Mouse (Mus musculus) CH12.LX (cell line): ENCODE measurements around the gene Dcst2. TPM values are rescaled to one million over a fixed set of nuclear protein-coding genes. Genes with fewer than 3 reads are reported as not detected.

Experiments used
- DNase-seq: peaks from one replicate; pipeline ENCODE4 v3.0.0-alpha.2; 2013; ENCODE audit errors: extremely low read depth
- H3K27ac ChIP-seq: 2 replicates; pipeline ENCODE4 v1.5.1; 2012; ENCODE audit warnings: low read depth, mild to moderate bottlenecking, control low read depth, moderate library complexity; ENCODE audit not compliant: insufficient read depth
- H3K27me3 ChIP-seq: replicated peaks from 2 replicates; pipeline ENCODE3; 2012; ENCODE audit warnings: inconsistent platforms
- H3K36me3 ChIP-seq, 2 experiments: replicated peaks in 1 of 2; 2 replicates each; pipeline versions ENCODE3 to v1.6.1; 2012; ENCODE audit warnings: inconsistent platforms in 1 of 2, low read length in 1 of 2, mild to moderate bottlenecking in 1 of 2, mixed read lengths in 1 of 2, moderate library complexity in 1 of 2; ENCODE audit not compliant: control insufficient read depth in 1 of 2, insufficient read depth in 1 of 2
- H3K4me1 ChIP-seq, 2 experiments: 2 replicates each; pipeline ENCODE4 v1.6.1; 2012; ENCODE audit warnings: inconsistent platforms in 1 of 2, moderate library complexity in 1 of 2; ENCODE audit not compliant: insufficient read depth in 2 of 2, control insufficient read depth in 1 of 2
- H3K4me2 ChIP-seq: 2 replicates; pipeline ENCODE4 v1.6.1; 2012; ENCODE audit warnings: low read depth, mild to moderate bottlenecking, control low read depth; ENCODE audit not compliant: poor library complexity, insufficient read depth, severe bottlenecking
- H3K4me3 ChIP-seq, 3 experiments: fragments of 150-350 bp in 1 of 3; sonication (generic) in 1 of 3; replicated peaks in 1 of 3; 2 replicates each; pipeline versions ENCODE3 to v1.5.1; 2011 to 2012; ENCODE audit warnings: low read depth in 2 of 3, low read length in 2 of 3, mild to moderate bottlenecking in 2 of 3, moderate library complexity in 2 of 3, control low read depth in 1 of 3, improper control_type of control experiment in 1 of 3, inconsistent platforms in 1 of 3, mixed read lengths in 1 of 3; ENCODE audit not compliant: poor library complexity in 1 of 3
- H3K79me2 ChIP-seq: replicated peaks from 2 replicates; pipeline ENCODE4 v1.6.1; 2012; ENCODE audit warnings: mild to moderate bottlenecking, moderate library complexity; ENCODE audit not compliant: control insufficient read depth, poor library complexity, insufficient read depth, severe bottlenecking; ENCODE audit errors: extremely low read depth
- H3K9ac ChIP-seq: 2 replicates; pipeline ENCODE4 v1.6.1; 2012; ENCODE audit warnings: low read depth, mild to moderate bottlenecking, control low read depth, moderate library complexity; ENCODE audit not compliant: insufficient read depth
- H3K9me3 ChIP-seq: replicated peaks from 2 replicates; pipeline ENCODE3; 2012; ENCODE audit warnings: low read length, inconsistent platforms, mixed read lengths
- BHLHE40 ChIP-seq: IDR thresholded peaks from 2 replicates; pipeline ENCODE4 v1.6.1; 2011; ENCODE audit warnings: mild to moderate bottlenecking, low read depth, low read length, improper control_type of control experiment
- CHD1 ChIP-seq: IDR thresholded peaks from 2 replicates; pipeline ENCODE4 v1.6.1; 2012; ENCODE audit warnings: low read depth, low read length, improper control_type of control experiment, inconsistent platforms
- CTCF ChIP-seq, 2 experiments: IDR thresholded peaks in 1 of 2; conservative IDR thresholded peaks in 1 of 2; 2 replicates each; pipeline ENCODE4 v1.5.1; 2011 to 2012; ENCODE audit warnings: low read depth in 2 of 2, low read length in 2 of 2, improper control_type of control experiment in 1 of 2, inconsistent platforms in 1 of 2, mild to moderate bottlenecking in 1 of 2, moderate library complexity in 1 of 2
- ELF1 ChIP-seq: IDR thresholded peaks from 2 replicates; pipeline ENCODE4 v1.6.1; 2014; ENCODE audit warnings: low read depth, mild to moderate bottlenecking, inconsistent platforms, low read length, improper control_type of control experiment
- EP300 ChIP-seq: IDR thresholded peaks from 2 replicates; pipeline ENCODE4 v1.6.1; 2011; ENCODE audit warnings: low read length, improper control_type of control experiment
- HCFC1 ChIP-seq: IDR thresholded peaks from 2 replicates; pipeline ENCODE4 v1.6.1; 2012; ENCODE audit warnings: low read depth, mild to moderate bottlenecking, inconsistent platforms, low read length, improper control_type of control experiment
- JUND ChIP-seq: conservative IDR thresholded peaks from 2 replicates; pipeline ENCODE4 v1.6.1; 2011; ENCODE audit warnings: low read depth, low read length, improper control_type of control experiment
- KAT2A ChIP-seq: IDR thresholded peaks from 2 replicates; pipeline ENCODE4 v1.6.1; 2012; ENCODE audit warnings: low read length, improper control_type of control experiment, inconsistent platforms; ENCODE audit not compliant: insufficient replicate concordance
- MAX ChIP-seq: IDR thresholded peaks from 2 replicates; pipeline ENCODE4 v1.6.1; 2011; ENCODE audit warnings: low read length, improper control_type of control experiment
- MAZ ChIP-seq: IDR thresholded peaks from 2 replicates; pipeline ENCODE4 v1.6.1; 2012; ENCODE audit warnings: low read depth, mild to moderate bottlenecking, inconsistent platforms, low read length, improper control_type of control experiment, moderate library complexity
- MXI1 ChIP-seq: IDR thresholded peaks from 2 replicates; pipeline ENCODE4 v1.6.1; 2011; ENCODE audit warnings: mild to moderate bottlenecking, low read depth, low read length, improper control_type of control experiment
- MYC ChIP-seq: IDR thresholded peaks from 2 replicates; pipeline ENCODE4 v1.6.1; 2011; ENCODE audit warnings: low read depth, mild to moderate bottlenecking, improper control_type of control experiment, low read length
- NRF1 ChIP-seq: IDR thresholded peaks from 2 replicates; pipeline ENCODE4 v1.6.1; 2014; ENCODE audit warnings: low read depth, mild to moderate bottlenecking, inconsistent platforms, low read length, improper control_type of control experiment, moderate library complexity
- RAD21 ChIP-seq: IDR thresholded peaks from 2 replicates; pipeline ENCODE4 v1.6.1; 2011; ENCODE audit warnings: low read depth, mild to moderate bottlenecking, low read length, improper control_type of control experiment, moderate library complexity
- SIN3A ChIP-seq: IDR thresholded peaks from 2 replicates; pipeline ENCODE4 v1.6.1; 2012; ENCODE audit warnings: low read length, improper control_type of control experiment, inconsistent platforms
- TBP ChIP-seq: conservative IDR thresholded peaks from 2 replicates; pipeline ENCODE4 v1.6.1; 2011; ENCODE audit warnings: low read depth, low read length, improper control_type of control experiment
- UBTF ChIP-seq: IDR thresholded peaks from 2 replicates; pipeline ENCODE4 v1.6.1; 2012; ENCODE audit warnings: low read depth, mild to moderate bottlenecking, inconsistent platforms, low read length, improper control_type of control experiment, moderate library complexity
- USF2 ChIP-seq: conservative IDR thresholded peaks from 2 replicates; pipeline ENCODE4 v1.6.1; 2011; ENCODE audit warnings: low read depth, low read length, improper control_type of control experiment
- ZC3H11A ChIP-seq: IDR thresholded peaks from 2 replicates; pipeline ENCODE4 v1.6.1; 2012; ENCODE audit warnings: low read depth, mild to moderate bottlenecking, inconsistent platforms, low read length, improper control_type of control experiment
- ZNF384 ChIP-seq: IDR thresholded peaks from 2 replicates; pipeline ENCODE4 v1.6.1; 2012; ENCODE audit warnings: low read depth, low read length, improper control_type of control experiment, inconsistent platforms
- dilution Hi-C: fragments of 300-500 bp; cut with MboI; formaldehyde crosslinking; loops from 2 replicates; pipeline ENCODE4 v1.14.3; 2020; ENCODE audit warnings: low sequenced_read_pairs; ENCODE audit not compliant: extremely low pct_unique_long_range_greater_than_20kb, extremely low pct_ligation_motif_present
- in situ Hi-C: fragments of 300-500 bp; cut with MboI; formaldehyde crosslinking; loops from 3 replicates; pipeline ENCODE4 v1.14.3; 2019; ENCODE audit warnings: low sequenced_read_pairs, low pct_ligation_motif_present, low pct_unique_long_range_greater_than_20kb, mixed read lengths
- polyA plus RNA-seq: library from polyadenylated mRNA; unstranded; fragments of >175 nt; gene quantifications from 2 replicates; pipeline ENCODE4 v1.2.1, GENCODE M21; 2012; ENCODE audit warnings: low read depth; ENCODE audit not compliant: insufficient read length
- total RNA-seq, 2 experiments: library from RNA; depleted of rRNA; stranded (reverse); fragments of 300-350 nt in 1 of 2; fragments of >200 nt in 1 of 2; gene quantifications; 2 replicates each; pipeline ENCODE4 v1.2.3; 2012 to 2014

Dcst2 gene
- total RNA-seq (2012; rRNA removed): not detected in 2 replicates
- total RNA-seq (2014; rRNA removed): not detected in 2 replicates
- 0.10 and 0.14 TPM in 2 replicates for polyA plus RNA-seq

GRCm38 (mm10) chr3:89361675-89362074 lies at the start of gene Dcst2:
Gene Dcst2, plus strand, starts transcription at chr3:89361975.
- no peaks in the 10 kb centered on the region for H3K79me2 ChIP-seq
- in situ Hi-C loops: no loop called here
- no peak within 1 kb of the TSS for H3K27ac ChIP-seq
- H3K4me3 ChIP-seq: no peak within 1 kb of the TSS
- TF ChIP-seq CHD1: no peak
- no peak for TF ChIP-seq MAZ
- no peak for TF ChIP-seq BHLHE40
- TF ChIP-seq KAT2A: no peak
- no peak for TF ChIP-seq UBTF
- TF ChIP-seq MAX: no peak
- TF ChIP-seq ELF1: no peak
- no peak for TF ChIP-seq JUND
- no peak for TF ChIP-seq TBP
- TF ChIP-seq MXI1: no peak
- TF ChIP-seq SIN3A: no peak
- no peak for TF ChIP-seq CTCF (conservative IDR thresholded peaks at IDR 0.05 in 1 of 2, IDR thresholded peaks at IDR 0.05 in 1 of 2; ENCODE audit: low read depth in 2 of 2, low read length in 2 of 2)
- TF ChIP-seq HCFC1: no peak
- H3K27me3 ChIP-seq: peaks cover 24% of the 10 kb centered on the region
- no peak for DNase-seq
- H3K9ac ChIP-seq: no peak within 1 kb of the TSS
- H3K36me3 ChIP-seq: no peaks in the 10 kb centered on the region
- dilution Hi-C loops: no loop called here
- H3K4me1 ChIP-seq: no peaks in the 10 kb centered on the region
- H3K9me3 ChIP-seq: no peaks in the 10 kb centered on the region
- H3K4me2 ChIP-seq: no peak within 1 kb of the TSS

- TF ChIP-seq USF2: no peak
- no peak for TF ChIP-seq NRF1
- TF ChIP-seq ZNF384: no peak
- no peak for TF ChIP-seq EP300
- TF ChIP-seq RAD21: no peak
- no peak for TF ChIP-seq MAZ
- no peak for TF ChIP-seq MYC
- no peak for TF ChIP-seq MXI1
- no peak for TF ChIP-seq ZC3H11A
- no peak for TF ChIP-seq CHD1
- no peak for TF ChIP-seq JUND
- dilution Hi-C loops (no loop called here), in situ Hi-C loops (no loop called here)
- DNase-seq: no peak
- Histone ChIP-seq H3K4me1 (peaks cover 25 to 56% of the 10 kb centered on the region in 2 experiments), H3K27me3 (peaks cover 24% of the 10 kb centered on the region), H3K79me2 (no peaks in the 10 kb centered on the region), H3K9me3 (peaks cover 5% of the 10 kb centered on the region), H3K27ac (no peak overlapping the region), H3K4me3 (no peak overlapping the region), H3K36me3 (no peaks in the 10 kb centered on the region), H3K9ac (no peak overlapping the region), H3K4me2 (no peak overlapping the region)
Measured at GRCm38 (mm10) chr3:89314340-89314739, 47.4 kb upstream of the Dcst2 start.
